Mouse (Mus musculus): Measurements from ENCODE around the gene Magea4.

The Magea4 gene

DNA sequence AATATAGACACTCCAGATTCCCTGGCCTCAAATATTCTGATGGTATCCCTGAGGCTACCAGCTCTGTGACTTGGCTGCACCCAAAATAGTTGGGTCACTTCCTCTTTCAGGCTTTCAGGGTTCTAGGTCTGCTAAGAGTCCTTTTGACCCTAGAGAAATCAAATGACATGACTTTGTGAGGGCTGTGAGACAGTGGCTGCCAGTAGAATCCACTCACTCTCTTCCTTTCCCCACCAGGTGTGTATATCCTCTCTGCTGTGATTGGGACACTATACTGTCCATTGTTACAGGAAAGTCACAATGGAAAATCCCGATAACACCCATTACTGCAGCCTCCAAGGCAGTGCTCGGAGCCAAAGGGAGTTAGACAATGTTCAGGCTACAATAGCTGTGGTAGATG, at the start of gene Magea4:
Magea4 (plus strand) TSS at position 301 of the 400 bp plus-strand sequence.
- no peak for DNase-seq

DNA sequence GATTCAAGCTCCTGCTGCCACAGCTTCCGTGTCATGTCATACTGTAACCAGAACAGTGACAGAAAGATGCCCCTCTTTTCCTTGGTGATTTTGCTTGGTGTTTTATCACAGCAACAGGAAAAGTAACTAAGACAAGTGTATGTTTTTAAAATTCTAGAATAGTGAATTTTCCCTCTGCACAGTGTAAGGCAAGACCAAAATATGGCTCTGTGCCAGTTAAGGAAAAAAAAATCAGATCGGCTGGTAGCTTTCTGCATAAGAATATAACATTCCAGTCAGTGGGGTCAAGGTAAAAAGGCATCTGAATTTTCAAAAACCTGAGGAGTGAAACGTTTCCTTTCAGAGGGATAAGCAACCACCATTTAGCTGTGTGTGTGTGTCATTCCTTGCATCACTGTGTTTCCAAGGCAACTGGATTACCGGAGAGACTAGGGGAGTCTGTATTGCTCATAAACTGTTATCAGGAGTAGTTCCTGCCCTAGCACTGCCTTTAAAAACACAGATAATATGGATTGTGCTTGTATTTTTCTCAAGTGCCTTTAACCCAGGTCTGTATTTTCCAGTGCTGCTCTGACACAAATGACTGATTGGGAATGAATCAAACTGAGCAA, 18.8 kb upstream of the Magea4 start:
- DNase-seq: no peak

DNA sequence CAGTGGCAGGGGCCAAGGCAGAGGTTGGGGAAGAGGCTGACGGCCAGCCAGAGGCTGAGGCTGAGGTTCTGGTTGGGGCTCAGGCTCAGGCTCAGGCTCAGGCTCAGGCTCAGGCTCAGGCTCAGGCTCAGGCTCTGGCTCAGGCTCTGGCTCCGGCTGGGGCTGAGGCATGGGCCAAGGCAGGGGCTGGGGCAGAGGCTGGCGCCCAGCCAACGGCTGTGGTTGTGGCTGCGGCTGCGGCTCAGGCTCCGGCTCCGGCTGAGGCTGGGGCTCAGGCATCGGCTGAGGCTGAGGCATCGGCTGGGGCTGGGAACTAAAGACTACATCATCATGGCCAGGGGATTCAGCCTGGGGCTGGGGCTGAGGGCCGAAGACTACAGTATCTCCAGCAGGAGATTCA, 48.8 kb downstream of the Magea4 start:
- no peak for DNase-seq
